Mouse (Mus musculus) intestine, embryonic 14.5 days (tissue): ENCODE data around the gene Itga2b. TPM values are rescaled to one million over a fixed set of nuclear protein-coding genes. Genes with fewer than 3 reads are reported as not detected.

ENCODE experiments used
- ATAC-seq: fragments of 200-750 bp; cut with Nextera tagmentation; replicated peaks from 2 replicates; pipeline ENCODE4 v1.8.0; 2017; ENCODE audit warnings: low read depth, moderate number of reproducible peaks, moderate TSS enrichment, moderate library complexity; ENCODE audit not compliant: low FRiP score, low TSS enrichment
- DNase-seq: peaks from one replicate; pipeline ENCODE4 v3.0.0-alpha.2; 2018; ENCODE audit warnings: low spot score
- H3K27ac ChIP-seq: fragments of 300-500 bp; sonication (generic); 2 replicates; pipeline ENCODE4 v1.5.1; 2014; ENCODE audit warnings: low read depth, mild to moderate bottlenecking, control low read depth
- H3K27me3 ChIP-seq: fragments of 300-500 bp; sonication (generic); replicated peaks from 2 replicates; pipeline ENCODE4 v1.6.1; 2014; ENCODE audit warnings: low read length, control low read depth; ENCODE audit not compliant: control insufficient read depth, insufficient read depth
- H3K36me3 ChIP-seq: fragments of 300-500 bp; sonication (generic); 2 replicates; pipeline ENCODE4 v1.6.1; 2014; ENCODE audit warnings: low read length, control low read depth; ENCODE audit not compliant: control insufficient read depth, insufficient read depth
- H3K4me1 ChIP-seq: fragments of 300-500 bp; sonication (generic); replicated peaks from 2 replicates; pipeline ENCODE4 v1.6.1; 2014; ENCODE audit warnings: low read length, control low read depth, mixed read lengths; ENCODE audit not compliant: control insufficient read depth, insufficient read depth
- H3K4me2 ChIP-seq: fragments of 300-500 bp; sonication (generic); 2 replicates; pipeline ENCODE4 v1.6.1; 2014; ENCODE audit warnings: low read length
- H3K4me3 ChIP-seq: fragments of 300-500 bp; sonication (generic); 2 replicates; pipeline ENCODE4 v1.5.1; 2014; ENCODE audit warnings: low read depth, low read length, control low read depth, mixed read lengths
- H3K9ac ChIP-seq: fragments of 300-500 bp; sonication (generic); 2 replicates; pipeline ENCODE4 v1.6.1; 2014; ENCODE audit warnings: mild to moderate bottlenecking, low read length
- H3K9me3 ChIP-seq: fragments of 300-500 bp; sonication (generic); 2 replicates; pipeline ENCODE4 v1.6.1; 2016; ENCODE audit warnings: low read length, control low read depth; ENCODE audit not compliant: control insufficient read depth
- WGBS: fragments of 180-500 bp; shearing (Covaris S2); extraction: QIAGEN DNeasy Blood & Tissue Kit; methylation state at CpG from one replicate; pipeline ENCODE4 v1.1.7; 2014; 5-methylcytosine and 5-hydroxymethylcytosine counted together
- polyA plus RNA-seq: library from polyadenylated mRNA; unstranded; fragments of >200 nt; fragmentation: Nextera tagmentation; extraction: Ambion mirVana; gene quantifications from 2 replicates; pipeline ENCODE4 v1.2.1, GENCODE M21; 2014

The Itga2b gene
- polyA plus RNA-seq, 1 experiment from 2014 or later, result 6.4 TPM

DNA sequence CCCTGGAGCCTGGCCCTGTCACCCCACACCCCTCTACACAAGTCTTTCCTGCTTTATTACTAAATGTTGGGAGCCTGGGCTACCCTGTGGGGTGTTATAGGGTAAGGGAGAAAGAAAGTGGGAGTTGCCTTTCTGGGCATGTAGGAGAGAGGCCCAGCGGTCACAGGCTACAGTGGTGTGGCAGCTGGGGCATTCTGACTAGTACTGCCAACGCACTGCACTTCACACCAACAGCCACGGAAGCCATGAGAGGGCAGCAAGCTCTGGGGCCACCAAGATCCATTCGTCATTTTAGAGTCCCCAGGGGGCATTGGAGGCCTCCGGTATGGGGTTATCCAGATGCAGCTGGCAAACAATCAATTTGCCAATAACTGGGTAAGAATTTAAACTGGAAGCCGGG, 27.8 kb downstream of the Itga2b start:
- Histone ChIP-seq H3K36me3 (peaks cover 38% of the 10 kb centered on the region), H3K9ac (no peak overlapping the region), H3K4me3 (no peak overlapping the region), H3K27ac (no peak overlapping the region), H3K4me2 (no peak overlapping the region), H3K9me3 (no peaks in the 10 kb centered on the region), H3K27me3 (0 out of 2 replicates have a peak, but pooled peaks cover 2% of the 10 kb centered on the region), H3K4me1 (peaks cover 31% of the 10 kb centered on the region)
- WGBS, result 92% methylated on average over 6 of the region's 6 CpGs
- DNase-seq (no peak), ATAC-seq (no peak)

DNA sequence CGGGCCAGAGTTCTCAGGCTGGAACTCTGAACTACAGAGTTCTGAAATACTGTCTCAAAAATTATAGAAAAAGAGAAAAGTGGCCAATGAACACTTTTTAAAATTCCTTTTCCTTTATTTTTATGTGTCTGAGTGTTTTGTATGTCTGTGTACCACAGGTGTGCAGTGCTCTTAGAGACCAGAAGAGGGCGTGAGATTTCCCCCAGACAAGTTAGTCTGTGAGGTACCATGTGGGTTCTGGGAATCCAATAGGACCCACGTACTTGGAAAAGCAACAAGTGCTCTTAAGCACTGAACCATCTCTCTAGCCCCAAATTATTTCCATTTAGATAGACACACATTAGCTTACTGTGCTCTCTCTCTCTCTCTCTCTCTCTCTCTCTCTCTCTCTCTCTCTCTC, 28.5 kb downstream of the Itga2b start:
- no peak overlapping the region for H3K9ac ChIP-seq
- H3K27me3 ChIP-seq, result 0 out of 2 replicates have a peak, but pooled peaks cover 2% of the 10 kb centered on the region
- H3K9me3 ChIP-seq, result no peaks in the 10 kb centered on the region
- H3K4me3 ChIP-seq, result no peak overlapping the region
- peaks cover 32% of the 10 kb centered on the region for H3K4me1 ChIP-seq
- H3K27ac ChIP-seq, result no peak overlapping the region
- H3K36me3 ChIP-seq, result peaks cover 41% of the 10 kb centered on the region
- no peak overlapping the region for H3K4me2 ChIP-seq
- 72% methylated on average over 3 of the region's 3 CpGs for WGBS
- DNase-seq, result no peak
- no peak for ATAC-seq

DNA sequence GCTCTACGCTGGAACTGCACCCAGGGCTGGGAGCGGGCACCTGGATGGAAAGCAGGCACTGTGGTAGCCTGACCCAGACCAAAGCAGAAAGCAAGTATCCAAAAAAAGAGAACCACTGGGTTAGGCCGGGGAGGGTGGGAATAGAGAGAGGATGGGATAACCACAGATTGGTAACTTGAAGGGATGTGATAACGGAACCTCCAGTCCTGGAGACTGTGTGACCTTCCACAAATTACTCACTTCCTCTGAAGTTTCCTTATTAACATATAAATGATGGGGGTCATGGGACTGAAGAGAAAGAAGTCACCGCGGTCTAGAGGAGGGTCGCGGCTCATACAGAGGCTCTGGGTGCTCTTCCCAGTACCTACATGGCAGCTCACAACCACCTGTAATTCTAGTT, 29.7 kb downstream of the Itga2b start:
- no peaks in the 10 kb centered on the region for H3K9me3 ChIP-seq
- H3K4me2 ChIP-seq, result no peak overlapping the region
- 94% methylated on average over 8 of the region's 8 CpGs for WGBS
- peaks cover 52% of the 10 kb centered on the region for H3K36me3 ChIP-seq
- no peak overlapping the region for H3K9ac ChIP-seq
- H3K4me1 ChIP-seq, result peaks cover 21% of the 10 kb centered on the region
- H3K4me3 ChIP-seq, result no peak overlapping the region
- H3K27me3 ChIP-seq, result 0 out of 2 replicates have a peak, but pooled peaks cover 2% of the 10 kb centered on the region
- H3K27ac ChIP-seq, result no peak overlapping the region
- DNase-seq (no peak), ATAC-seq (no peak)

DNA sequence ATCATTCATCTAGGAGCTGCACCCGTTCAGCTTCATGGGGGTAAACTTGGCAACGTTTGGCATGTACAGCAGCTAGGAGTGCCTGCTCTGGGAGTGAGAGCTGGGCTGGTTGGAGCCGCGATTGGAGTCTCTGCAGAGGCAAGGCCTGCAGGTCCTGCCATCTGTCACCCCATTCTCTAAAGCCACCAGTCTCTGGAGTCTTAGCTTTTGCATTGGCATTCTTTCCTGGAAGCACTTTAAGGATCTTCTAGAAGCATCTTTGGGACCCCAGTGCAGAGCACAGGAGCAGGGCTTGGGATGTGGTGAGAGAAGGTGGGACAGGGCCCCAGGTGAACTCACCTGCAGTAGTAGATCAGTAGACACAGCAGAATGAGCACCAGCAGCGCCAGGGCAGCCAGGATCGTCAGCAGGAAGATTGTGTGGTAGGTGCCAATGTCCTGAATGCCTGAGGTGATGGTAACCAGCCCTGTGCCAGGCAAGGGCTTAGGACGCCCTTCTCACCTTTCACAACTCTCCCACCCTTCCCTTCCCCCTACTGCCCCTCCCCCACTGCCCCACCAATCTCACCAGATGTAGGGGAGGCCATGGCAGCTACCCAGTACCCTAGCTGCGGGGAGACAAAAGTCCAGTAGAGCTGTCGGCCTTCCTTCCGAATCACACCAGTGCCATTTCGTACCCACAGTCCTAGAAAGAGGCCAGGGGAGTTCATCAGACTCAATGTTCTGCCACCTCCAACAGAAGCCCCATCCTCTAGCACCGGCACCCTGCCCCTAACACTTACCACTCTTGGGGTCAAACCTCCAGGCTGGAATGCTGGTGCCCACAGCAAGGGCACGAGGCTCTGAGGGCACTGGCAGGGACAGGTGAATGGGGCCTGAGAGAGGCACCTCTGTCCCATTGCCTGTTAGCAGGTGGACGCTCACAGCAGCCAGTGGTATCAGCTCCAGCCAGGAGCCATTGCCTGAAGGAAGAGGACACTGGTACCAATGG, 30.5 kb downstream of the Itga2b start:
- no peak overlapping the region for H3K4me3 ChIP-seq
- H3K9me3 ChIP-seq, result no peaks in the 10 kb centered on the region
- no peak overlapping the region for H3K27ac ChIP-seq
- no peak overlapping the region for H3K9ac ChIP-seq
- no peak overlapping the region for H3K4me2 ChIP-seq
- H3K27me3 ChIP-seq, result 0 out of 2 replicates have a peak, but pooled peaks cover 2% of the 10 kb centered on the region
- WGBS, result 79% methylated on average over 14 of the region's 14 CpGs
- DNase-seq (no peak), ATAC-seq (no peak)
- H3K4me1 ChIP-seq, result peaks cover 13% of the 10 kb centered on the region
- H3K36me3 ChIP-seq, result peaks cover 59% of the 10 kb centered on the region

DNA sequence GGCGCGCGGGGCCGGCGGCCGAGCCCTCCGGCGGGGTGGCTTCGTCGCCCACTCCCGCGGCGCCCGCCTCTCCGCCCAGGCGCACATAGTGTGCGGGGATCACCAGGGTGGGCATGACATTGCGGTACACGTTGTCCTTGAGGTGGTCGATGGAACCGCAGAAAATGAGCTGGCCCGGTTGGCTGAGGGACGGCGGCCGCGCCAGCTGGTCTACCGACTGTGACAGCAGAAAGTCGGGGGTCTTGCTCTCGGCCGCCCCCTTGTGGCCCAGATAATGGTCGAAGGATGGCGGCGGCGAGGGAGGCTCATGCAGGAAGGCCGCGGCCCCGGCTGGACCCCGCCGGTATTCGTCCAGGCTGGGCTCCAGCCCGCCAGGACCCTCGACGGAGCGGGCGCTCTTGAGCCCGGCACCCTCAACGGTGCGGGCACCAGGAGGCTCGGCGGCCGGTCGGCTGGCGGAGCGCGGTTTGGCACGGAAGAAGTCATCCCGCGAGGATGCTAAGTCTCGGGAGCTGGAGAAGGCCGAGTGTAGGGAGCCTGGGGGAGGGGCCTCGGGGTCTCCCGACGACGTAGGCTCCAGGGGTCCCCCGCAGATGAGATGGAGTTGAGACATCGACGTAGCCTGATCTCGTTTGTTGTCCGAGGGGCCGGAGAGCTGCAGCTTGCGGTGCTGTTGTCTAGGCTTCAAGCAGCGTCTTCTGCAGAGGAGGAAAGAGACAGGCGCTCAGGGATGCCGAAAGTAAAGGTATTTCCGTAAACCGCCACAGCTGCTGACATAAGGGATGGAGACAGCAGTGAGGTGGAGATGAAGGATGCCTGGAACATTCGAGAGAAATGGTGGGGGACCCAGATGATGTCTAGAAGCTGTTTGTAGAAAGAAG, 31.5 kb downstream of the Itga2b start:
- Histone ChIP-seq H3K9ac (peak overlapping the region; percentile 39), H3K36me3 (peaks cover 59% of the 10 kb centered on the region), H3K27ac (no peak overlapping the region), H3K27me3 (0 out of 2 replicates have a peak, but pooled peaks cover 2% of the 10 kb centered on the region), H3K4me1 (peaks cover 11% of the 10 kb centered on the region), H3K4me3 (peak overlapping the region; percentile 40), H3K4me2 (peak overlapping the region; percentile 88), H3K9me3 (no peaks in the 10 kb centered on the region)
- 12% methylated on average over 77 of the region's 77 CpGs for WGBS
- peak; percentile 98 for DNase-seq
- ATAC-seq, result peak; percentile 9; the same call in 1 of the 2 replicates

DNA sequence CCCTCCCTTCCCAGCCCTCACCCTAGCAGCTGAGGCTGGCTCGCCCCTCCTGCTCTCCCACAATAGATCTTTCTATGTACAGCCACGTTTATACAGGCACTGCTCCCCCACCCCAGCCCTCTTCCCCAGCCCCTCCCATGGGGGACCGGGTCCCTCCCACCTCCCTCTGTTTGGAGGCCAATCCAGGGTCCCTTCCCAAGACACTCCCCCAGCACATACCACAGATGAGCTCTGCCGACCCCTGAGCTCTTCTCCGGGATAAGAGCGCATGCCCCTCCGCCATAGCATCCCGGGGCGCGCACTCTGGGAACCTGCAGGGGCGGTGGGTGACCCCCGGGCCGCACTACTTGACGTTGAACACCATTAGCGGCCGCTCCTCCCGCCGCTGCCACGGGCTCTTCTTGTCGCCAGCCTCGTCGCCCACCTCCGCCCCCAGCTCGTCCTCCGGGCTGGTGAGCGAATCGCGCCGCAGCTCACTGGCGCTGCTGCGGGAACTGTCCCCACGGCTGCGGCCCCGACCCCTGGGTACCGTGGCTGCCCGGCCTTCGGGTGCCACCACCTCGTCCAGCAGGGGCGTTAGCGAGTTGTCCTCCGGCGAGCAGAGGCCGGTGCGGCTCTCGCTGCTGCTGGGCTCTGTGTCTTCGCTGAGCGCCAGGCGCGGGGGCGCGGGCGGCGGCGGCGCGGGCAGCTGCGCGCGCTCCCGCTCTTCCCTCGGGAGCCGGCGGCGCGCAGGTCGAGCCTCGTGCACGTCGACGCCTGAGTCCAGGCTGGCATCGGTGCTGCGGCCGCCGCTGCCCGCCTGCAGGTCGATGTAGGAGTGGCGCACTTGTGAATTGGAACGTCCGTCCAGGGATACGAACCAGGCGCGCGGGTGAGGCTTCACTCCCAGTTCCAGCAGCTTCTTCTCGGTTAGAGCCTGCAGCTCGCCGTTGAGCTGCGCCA, 32.5 kb downstream of the Itga2b start:
- Histone ChIP-seq H3K27ac (no peak overlapping the region; the same call in 1 of the 2 replicates), H3K27me3 (0 out of 2 replicates have a peak, but pooled peaks cover 2% of the 10 kb centered on the region), H3K4me1 (peaks cover 11% of the 10 kb centered on the region), H3K9me3 (no peaks in the 10 kb centered on the region), H3K4me3 (peak overlapping the region; percentile 40), H3K9ac (peak overlapping the region; percentile 39), H3K4me2 (peak overlapping the region; percentile 88), H3K36me3 (peaks cover 56% of the 10 kb centered on the region)
- ATAC-seq (peak; percentile 37; the same call in 1 of the 2 replicates), DNase-seq (peak; percentile 84)
- 6% methylated on average over 85 of the region's 87 CpGs for WGBS

DNA sequence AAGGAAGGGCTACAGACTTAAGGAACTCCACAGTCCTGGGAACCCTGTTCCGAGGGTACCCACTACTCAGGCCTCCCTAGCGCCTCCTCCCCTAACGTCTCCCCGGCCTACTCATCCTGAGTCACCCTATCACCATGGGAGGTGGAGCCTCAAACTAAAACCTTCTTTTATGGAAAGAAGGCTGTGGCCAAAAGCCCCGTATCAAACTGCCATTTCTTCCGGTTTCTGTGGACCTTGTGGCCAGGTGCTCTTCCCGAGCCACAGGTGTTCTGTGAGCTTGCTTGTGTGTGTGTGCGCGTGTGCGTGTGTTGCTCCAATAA, 33.5 kb downstream of the Itga2b start:
- Histone ChIP-seq H3K36me3 (peaks cover 48% of the 10 kb centered on the region), H3K4me2 (no peak overlapping the region), H3K4me3 (no peak overlapping the region), H3K9ac (no peak overlapping the region), H3K27me3 (0 out of 2 replicates have a peak, but pooled peaks cover 2% of the 10 kb centered on the region), H3K4me1 (peaks cover 11% of the 10 kb centered on the region), H3K9me3 (no peaks in the 10 kb centered on the region), H3K27ac (no peak overlapping the region)
- ATAC-seq (no peak), DNase-seq (no peak)
- 77% methylated on average over 10 of the region's 10 CpGs for WGBS
